Mouse (Mus musculus) c-Kit-positive CD71-positive TER-119-positive erythroid progenitor cells, embryonic 14.5 days (primary cell): ENCODE measurements around the gene Dcaf1.

Experiments used
- DNase-seq: peaks from one replicate; pipeline ENCODE4 v3.0.0-alpha.2; 2013; ENCODE audit warnings: low spot score

Gene Dcaf1

DNA sequence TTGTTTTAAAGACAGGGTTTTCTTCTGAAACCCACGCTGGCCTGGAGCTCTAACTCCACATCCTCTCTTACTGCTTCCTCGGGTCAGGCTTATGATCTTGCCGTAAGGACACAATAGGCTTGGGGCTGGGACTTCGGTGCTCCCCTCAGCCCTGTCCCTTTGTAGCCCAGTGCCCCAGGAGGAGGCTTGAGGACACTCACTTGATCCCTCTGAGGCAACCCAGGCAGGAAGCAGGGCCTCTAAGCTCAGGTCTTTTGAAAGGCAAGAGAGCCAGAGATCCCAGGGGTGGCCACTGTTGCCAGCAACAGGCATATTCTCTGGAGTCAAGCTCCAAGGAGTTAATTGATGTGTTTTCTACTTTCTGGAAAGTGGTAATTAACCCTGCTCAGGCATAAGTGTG, 57.8 kb downstream of the Dcaf1 start:
- no peak for DNase-seq

DNA sequence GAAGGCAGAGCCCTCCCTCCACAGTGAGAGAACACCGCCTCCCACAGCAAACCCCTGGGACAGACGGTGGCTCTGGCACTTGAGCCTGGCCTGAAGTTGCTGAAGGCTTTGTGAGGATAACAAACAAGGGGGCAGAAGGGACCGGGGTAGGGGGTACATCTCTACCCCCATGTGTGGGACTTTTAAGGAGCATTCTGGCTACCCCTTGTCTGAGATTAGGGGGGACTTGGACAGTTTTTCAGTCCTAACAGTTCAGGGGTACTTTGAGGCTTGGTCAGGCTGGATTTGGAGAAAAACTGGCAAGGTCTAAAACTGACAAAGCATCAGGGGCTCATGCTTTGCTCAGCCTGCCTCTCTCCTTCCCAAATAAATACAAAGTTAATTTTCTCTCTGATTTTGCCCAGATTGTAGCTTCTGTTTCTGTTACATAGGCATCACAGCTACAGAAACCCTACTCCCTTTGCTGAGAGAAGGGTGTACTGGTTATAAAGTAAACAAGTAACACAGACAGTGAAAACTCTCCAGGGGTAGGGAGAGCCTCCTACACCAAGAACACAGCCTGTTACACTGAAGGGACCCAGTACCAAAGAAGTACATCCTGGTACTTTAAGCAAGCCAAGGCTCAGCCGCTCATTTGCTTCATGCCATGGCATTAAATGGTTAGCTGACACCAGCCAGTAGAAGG, 59.5 kb downstream of the Dcaf1 start:
- DNase-seq: no peak

DNA sequence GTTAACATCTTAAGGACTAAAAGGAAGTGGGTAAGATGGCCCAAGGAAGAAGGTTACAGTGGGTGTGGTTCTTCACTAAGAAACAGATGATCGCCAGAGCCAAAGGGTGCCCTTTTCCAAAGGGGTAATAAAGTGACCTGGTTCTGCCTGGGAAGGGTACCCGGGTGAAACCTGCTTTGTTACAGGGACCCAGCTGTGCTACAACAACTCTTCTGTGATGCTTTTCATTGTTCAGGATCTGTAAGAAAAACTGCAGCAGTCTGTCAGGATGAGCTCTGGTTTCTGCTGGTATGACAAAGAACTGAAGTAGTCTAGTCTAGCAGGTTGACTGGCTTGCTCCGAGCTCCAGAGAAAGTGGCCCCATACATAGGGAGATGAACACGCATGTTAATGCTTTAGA, 60.5 kb downstream of the Dcaf1 start:
- DNase-seq: no peak

DNA sequence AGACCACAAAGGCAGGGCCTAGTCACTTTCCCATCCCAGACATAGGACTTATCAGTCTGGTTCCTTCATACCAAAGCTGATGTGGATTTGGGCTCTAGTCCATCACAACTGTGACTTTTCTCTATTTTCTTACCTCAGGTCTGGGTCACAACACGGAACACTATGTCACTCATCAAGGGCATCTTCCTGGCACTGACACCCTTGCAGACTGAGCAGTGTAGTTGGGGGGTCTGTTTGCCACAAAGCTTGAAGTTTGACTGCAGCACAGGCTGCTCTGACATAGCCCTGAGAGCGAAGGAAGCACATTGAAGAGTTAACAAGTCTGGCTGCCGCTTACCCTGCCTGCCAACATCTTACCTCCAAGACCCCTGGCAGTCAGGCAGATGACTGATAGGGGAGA, 61.4 kb downstream of the Dcaf1 start:
- DNase-seq: no peak

DNA sequence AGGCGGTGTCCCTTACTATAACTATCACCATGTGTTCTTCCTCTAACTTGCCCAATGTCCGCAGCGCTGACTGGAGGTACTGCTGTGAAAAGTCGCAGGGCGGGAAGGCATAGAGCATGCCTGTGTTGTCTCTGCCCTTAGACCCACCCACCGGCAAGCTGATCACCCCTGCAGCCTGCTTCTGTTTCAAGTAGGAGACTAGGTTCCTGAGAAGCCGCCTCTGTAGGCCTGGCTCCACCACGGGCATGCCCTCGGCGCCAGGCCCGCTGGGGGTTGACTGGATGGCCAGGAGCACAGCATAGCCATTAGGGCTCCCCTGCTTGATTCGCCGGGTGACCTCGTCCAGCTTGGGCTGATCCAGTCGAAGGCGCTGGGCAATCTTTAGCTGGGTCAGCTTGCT, 62.6 kb downstream of the Dcaf1 start:
- no peak for DNase-seq

DNA sequence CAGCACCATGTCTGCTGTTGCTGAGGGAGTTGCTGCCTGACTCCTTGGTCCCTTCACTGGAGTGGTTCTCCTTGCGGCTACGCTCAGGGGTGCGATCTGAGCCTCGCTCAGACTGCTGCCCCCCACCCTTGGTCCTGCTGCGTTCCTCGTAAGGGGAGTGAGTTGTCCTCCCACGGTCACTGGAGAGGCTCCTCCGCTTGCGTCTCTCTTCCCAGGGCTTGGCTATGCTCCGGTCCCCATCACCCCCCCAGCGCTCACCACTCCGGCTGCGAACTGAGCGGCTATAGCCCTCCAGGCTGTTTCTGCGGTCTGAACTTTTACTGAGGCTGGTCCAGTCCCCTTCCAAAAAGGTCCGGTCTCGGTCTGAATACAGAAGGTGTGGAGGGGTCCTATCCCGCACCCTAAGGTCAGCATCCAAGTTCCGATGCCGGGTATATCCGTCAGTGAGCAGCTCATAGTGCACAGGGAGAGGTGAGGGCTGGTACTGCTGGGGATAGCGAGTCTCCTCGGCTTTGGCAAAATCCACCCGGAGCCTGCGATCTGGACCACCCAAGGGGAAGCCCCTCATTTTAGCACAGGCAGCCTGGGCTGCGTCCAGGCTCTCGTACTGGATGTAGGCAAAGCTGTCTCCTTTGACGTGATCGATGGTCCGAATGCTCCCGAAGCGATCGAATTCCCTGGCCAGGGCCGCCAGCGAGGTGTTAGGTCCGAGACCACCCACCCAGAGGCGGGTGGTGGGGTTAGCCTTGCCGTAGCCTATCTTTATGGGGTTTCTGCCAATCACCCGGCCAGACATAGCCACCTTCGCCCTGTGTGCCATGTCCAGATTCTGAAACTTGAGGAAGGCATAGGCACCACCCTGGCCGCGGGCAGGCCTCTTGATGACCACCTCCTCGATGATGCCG, 63.6 kb downstream of the Dcaf1 start:
- no peak for DNase-seq

DNA sequence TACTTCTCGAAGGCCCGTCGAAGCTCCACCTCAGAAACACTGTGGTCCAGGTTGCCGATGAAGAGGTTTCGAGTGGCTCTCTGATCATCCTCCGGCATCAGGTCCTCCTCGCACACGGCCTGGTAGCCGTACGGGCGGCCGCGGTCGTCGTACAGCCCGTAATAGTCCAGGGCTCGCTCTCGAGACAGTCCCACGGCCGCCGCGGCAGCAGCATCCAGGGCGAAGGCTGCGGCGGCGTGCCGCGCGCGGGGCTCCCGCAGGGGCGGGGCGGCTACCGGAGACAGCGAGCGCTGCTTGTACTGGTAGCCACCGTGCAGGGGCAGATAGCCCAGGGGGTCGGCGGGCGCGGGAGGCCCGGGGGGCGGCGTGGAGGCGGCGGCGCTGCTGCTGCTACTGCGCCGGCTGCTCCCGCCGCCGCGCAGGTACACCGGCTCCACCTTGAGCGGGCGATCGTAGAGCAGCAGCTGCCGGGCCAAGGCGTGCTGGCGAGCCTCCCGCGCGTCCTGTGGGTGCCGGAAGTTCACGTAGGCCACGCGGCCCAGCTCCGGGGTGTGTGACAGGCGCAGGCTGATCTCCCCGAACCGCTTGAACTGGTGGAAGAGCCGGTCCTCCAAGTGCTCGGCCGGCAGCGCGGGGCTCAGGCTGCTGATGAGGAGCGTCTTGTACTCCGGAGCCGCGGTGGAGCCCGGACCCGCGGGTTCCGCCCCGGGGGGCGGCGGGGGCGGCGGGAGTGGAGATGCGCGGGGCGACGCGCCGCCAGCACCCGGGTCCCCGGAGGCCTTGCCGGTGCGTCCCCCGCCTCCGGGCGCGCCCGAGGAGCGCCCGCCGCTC, 64.4 kb downstream of the Dcaf1 start:
- no peak for DNase-seq

DNA sequence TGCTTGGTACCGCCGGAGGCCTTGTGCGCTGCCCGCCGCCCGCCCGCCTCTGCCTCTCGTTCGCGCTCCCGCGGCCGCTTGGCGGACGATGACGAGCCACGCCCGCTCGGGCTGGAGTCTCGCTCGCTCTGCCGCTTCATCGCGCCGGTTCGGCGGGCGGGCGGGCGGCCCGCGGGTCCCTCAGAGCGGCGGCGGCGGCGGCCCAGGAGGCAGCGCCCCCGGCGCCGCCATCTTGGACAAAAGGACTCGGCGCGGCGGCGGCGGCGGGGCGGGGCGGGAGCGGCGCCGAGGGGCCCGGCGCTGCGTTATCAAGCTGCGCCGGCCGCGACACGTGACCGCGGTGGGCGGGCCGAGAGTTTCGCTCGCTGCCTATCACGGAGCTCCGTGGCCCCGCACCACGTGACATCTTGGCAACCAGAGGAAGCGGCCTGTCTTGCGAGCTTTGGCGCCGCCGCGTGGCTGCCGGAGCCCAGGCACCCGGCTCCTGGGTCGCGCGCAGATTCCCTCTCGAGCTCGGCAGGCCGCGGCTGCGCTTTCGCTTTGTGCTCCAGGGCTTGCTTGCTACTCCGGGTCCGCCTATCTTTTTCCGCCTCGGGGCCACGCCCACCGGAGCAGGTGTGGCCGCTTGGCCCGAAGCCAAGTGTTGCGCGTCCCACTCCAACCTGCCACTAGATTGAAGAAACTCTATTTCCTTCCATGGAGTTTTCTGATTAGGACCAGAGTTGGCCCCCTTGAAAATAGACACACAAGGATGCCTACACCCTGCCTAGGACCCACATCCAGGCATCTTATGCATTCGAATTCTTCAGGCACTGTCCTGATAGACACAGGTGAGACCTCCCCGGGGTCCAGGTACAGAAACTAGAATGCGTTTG, 65.4 kb downstream of the Dcaf1 start, which contains the start of gene Rbm15b:
TSS of gene Rbm15b (minus strand) at position 601 of the 875 bp plus-strand sequence.
- peak; percentile 97 for DNase-seq

DNA sequence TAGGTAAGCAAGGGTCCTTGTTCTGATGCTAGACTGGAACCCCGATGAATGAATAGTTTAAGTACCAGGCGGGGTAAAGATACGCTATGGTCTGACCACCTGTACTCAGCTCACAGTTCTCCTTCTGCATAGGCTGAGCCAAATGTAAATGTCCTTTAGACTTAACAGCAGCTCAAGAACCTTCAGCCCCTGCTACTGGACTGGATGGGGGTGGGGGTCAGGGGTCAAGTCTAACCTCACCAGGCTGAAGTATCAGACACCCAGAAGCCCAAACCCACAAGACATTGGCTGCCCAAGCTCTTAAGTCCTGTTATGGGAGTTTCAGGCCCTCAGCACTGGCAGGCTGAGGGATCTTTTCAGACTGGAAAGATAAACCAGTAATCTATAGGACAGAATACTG, 66.7 kb downstream of the Dcaf1 start:
- DNase-seq: no peak

DNA sequence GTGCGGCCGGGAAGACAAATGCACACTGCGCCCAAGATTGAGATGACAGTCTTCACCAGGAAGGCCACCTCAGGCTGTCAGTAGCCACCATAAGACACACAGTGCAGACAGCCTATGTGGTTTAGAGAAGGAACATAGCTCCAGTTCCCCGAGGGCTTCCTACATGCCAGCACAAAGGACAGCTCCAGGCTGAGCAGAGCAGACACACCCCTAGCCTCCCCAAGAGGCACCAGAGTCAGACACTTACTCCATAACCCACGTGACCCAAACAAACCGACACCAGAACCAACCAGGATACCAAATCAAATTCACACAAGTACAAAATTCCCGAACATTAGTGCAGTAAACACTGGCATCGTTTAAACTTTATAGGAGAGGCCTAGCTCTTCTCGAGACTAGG, 67.6 kb downstream of the Dcaf1 start:
- no peak for DNase-seq

DNA sequence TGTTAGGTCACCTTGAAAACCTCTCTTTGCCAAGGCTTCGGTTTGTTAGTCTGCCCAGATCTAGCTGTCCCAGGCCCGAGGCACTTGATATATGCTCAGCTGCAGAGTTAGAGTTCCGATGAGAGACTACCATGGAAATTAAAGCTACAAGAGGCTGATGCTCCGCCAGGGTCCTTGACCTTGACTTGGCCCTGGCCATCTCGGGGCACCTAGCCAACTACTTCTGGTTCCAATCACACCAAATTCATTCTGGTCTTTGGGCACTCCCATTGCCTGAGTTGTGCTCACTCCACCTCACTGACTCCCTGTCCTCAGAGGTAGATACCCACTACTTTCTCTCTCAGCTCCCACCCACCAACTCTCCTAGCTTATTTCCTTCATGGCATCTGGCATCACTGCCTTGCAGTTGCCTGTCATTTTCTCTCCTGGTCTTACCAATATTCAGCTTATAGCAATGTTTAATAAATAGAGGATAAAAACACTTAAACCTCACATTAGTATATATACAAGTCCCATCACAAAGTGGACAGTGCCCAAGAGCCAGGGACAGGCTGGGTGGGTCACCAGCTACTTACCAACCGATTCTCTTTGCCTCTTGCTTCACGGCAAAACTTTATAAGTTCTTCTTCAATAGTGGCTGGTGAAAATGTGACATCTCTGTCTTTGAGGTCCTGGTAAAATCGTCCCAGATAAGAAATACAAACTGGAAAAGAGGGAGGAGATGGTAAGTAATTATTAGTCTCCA, 69.0 kb downstream of the Dcaf1 start:
- no peak for DNase-seq

DNA sequence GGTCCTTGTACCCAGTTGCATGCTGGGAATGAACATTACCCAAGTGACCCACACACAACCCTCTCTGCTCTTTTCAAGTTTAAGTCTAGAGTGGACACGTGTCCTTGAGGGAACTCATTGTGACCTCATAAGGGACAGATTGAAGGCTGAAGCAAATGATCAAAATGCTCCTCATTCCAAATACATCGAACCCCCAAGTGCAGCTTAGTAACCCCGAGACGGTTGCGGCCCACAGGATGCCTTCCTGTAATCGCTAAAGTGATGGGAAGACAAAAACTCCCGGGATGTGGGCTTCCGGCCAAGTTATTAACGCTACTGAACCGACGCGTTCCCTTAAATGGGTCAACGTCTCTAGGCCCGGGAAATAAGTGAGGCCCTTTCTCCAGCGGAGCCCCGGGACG, 69.7 kb downstream of the Dcaf1 start:
- no peak for DNase-seq

DNA sequence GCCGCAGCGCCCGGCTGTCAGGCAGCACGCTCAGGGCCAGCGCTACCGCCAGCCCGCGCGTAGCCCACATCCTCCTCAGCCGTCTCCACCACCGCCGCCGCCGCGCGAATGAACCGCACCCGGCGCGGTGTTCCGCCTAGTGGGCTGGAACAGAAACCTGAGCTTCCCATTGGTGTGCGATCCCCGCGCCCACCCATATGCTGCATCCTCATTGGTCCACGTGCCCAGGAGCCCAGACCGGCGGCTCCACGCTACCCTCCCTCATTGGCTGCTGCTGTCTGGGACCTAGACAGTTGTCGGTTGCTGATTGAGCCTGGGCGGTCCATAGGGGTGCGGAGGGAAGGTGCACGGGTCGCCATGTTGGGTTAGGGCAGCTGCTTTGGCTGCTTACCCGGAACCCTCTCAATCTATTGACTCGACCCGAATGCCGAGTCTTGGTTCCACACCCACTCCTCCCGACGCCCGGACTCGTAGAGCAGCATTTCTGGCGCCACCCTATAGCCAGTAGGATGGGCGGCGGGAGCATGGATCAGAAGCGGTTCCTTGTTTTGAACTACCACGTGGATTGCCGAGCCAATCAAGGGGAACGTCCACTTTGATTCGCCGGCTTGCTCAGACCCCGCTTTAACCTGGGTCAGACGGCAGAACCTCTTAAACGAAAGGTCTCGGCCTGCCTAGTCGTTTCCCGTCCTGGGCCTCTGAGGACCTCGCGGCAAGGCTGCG, 70.3 kb downstream of the Dcaf1 start, which contains the start of gene Manf:
TSS of gene Manf (minus strand) at position 151 of the 723 bp plus-strand sequence.
- peak; percentile 98 for DNase-seq

DNA sequence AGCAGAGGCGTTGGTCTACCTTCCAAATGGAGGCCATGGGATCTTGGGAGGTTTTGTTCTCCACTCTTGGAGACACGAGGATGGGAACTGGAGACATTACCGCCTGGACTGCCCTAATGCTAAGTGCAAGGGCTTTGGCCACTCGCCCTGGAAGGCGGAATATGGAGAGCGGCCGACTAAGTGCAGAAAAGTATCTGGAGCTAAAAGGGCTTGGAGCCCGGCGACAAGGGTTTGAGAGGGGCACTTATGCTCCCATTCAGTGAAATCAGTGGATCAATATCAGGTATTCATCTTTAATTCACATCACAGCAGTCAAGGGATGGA, 70.8 kb downstream of the Dcaf1 start:
- no peak for DNase-seq

DNA sequence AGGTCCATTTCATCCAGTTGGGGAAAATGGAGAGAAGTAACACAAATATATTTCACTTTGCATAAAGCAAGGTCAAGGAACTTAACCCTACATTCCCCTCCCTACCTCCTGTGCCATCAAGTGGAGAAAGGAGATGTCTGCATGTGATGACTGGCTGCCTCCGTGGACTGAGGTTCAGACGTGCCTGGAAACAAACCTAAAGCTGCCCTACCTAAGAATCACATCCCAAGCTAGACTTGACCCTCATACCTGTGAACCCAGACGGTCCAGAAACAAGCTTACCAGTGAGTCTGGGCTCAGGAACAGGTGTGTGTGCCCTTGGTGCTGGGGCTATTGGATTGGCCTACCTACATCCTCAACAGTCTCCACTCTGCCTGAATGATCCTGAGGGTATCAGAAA, 71.7 kb downstream of the Dcaf1 start:
- DNase-seq: no peak

DNA sequence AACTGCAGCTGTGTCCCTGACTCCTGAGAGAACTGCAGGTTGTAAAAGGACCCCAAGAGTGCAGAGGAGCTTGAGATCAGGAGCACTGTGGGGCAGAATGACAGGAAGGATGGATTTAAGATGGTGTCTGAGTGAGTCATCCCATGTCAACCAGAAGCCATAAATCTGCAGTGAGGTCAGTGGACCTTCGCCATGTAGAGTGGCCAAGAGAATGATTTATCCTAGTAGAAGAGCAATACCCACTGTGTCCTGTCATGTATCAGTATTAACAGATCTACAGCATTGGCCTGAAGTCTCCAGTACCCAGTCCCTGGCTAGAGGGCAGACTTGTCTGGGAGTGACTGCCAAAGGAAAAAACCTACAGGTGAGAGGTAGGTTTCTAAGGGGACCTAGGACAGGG, 77.2 kb downstream of the Dcaf1 start:
- DNase-seq: no peak

DNA sequence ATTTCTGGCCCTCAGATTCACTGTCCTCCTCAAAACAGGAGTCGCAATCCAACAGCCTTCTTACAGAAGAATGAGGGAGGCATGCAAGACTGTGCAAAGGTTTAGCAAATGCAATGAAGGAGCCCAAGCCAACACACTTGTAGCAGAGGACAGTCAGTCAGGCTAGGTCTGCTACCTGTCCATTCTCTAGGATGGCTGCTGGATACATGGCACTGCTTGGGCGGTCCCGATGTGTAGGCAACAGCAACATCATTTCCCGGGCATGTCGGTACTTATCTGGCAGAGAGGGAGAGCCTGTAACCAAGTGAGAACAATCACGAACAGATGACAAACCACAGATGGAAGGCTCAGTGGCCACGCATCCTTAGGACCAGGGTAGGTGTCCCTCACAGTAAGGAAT, 79.9 kb downstream of the Dcaf1 start:
- no peak for DNase-seq

DNA sequence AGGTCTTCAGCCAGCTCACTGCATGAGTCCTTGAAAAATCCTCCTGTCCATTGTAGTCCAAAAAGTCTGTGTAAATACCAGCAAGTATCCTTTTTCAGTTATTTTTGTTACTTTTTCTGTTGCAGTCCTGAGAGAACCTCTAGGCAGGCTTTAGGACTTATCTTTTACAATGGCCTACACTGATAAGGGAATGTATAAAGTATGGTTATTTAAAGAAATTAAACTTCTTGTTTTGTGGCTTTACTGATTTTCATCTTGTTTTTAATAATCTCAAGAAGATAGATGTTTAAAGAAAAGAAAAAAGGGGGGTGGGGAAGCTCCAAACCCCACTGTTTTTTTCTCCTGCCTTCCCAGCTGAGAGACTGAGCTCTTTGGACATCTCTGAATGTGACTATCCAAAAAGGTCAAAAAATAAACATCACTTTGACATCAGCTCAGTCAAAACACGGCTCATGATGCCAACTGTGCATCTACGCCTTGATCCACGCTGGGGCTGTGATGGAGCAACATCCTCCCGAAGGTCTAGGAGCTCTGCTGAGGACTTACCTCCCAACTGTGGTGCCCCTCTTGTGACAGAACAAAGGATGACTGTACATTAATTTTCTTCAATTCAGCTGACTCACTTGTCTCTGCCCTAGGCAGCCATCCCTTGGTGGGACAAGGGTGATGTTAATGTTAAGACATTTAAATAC, 81.6 kb downstream of the Dcaf1 start:
- no peak for DNase-seq

DNA sequence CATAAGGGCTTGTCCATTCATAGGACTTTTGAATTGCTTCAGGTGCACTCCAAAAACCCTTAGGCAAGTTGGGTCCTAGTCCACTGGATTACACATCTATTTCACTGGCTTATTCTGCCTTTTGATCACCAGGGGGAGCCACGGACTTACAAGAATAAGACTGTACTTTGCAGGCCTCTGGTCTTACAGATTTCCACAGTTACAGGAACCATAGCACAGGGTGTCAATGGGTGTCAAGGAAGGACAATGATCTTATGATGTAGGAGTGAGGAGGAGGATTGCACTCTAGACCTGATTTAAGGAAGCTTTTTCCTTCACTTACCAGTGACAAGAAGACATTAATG, 82.1 kb downstream of the Dcaf1 start:
- DNase-seq: peak; percentile 42

DNA sequence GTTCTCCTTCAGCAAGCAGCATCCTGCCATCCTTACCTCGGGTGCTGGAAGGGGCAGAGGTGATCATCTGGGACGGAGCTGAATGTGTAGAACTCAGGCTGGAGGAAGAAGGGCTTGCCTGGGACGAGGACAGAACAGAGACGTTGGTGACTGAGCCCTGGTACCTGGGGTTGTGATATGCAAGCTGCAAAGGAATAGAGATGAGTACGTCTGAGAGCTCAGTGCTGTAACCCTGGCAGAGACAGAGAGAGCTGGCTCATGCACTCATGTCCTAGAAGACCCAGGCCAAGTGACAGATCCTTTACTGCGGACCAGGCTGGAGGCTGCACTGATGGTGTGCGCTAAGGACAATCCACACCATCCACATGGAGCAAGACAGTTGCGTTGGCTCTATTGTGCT, 84.9 kb downstream of the Dcaf1 start:
- DNase-seq: no peak
